Mouse (Mus musculus): ENCODE data around the gene Ropn1l.

Ropn1l gene

GRCm38 (mm10) chr15:31447121-31447520 is 6.4 kb downstream of the Ropn1l start:
- DNase-seq (ENCODE audit: low spot score in 2 of 2) = peak in 1 of 2 experiments; percentile 73

DNA sequence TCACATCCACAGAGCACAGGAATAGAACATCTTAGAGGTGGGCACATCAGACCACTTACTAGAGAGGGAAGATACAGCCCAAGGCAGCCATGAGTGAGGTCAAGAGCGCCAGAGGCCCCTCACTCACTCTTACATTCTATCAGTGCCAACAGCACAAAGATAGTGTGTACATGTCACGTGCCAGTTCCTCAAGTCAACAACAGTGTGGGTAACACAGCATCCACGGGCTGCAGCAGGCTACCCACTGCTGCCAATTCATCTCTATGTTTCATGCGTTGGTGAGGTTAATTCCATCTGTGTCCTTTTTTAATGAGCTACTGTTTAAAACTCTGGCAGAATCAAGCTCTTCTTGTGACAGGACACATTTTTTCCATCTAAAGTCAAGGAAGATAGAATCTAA is 10.8 kb downstream of the Ropn1l start:
- DNase-seq (ENCODE audit: low spot score in 2 of 2) = no peak

DNA sequence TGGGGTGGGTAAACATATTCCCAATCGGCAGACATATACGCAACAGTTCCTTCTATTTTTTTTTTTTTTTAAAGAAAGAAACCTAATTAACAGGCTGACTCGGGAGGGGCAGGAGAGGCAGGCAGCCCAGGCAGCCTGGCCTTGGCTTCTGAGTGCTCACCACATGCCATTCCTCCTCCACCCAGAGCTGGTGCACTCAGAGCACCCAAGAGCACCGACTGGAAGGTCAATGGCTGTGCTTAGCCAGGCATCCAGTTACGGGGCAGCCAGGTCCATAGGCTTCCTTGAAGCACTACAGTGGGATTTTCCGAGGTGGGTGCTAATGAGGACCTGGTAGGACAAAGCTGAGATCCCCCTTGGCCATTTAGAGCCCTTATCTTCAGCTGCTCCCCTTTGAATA is 11.5 kb downstream of the Ropn1l start:
- DNase-seq (ENCODE audit: low spot score in 2 of 2) = no peak

GRCm38 (mm10) chr15:31436811-31437210 is 16.7 kb downstream of the Ropn1l start:
- no peak for DNase-seq (ENCODE audit: low spot score in 2 of 2)

DNA sequence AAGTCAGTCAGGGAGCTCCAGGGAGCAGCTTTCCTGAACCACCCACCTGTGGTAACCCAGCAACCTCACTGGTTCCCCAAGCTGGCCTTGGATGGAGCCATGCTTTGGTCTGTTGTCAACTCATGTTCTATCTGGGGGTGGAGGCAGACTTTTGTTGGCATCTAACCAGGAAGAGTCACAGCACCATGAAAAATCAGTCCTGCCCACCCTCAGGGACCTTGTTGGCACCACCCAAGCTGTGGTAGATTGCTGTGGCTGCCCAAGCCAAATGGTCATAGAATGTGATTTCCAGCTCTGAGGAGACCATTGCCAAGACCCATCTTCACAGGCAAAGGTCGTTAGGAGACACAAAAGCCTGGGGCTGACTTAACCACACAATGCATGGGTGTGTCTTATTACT is 17.5 kb downstream of the Ropn1l start:
- no peak for DNase-seq (ENCODE audit: low spot score in 2 of 2)

GRCm38 (mm10) chr15:31433768-31434167 is 19.8 kb downstream of the Ropn1l start:
- DNase-seq (ENCODE audit: low spot score in 2 of 2) = no peak

- DNase-seq (ENCODE audit: low spot score in 2 of 2) = no peak
Observed at GRCm38 (mm10) chr15:31431847-31432246, 21.7 kb downstream of the Ropn1l start.

DNA sequence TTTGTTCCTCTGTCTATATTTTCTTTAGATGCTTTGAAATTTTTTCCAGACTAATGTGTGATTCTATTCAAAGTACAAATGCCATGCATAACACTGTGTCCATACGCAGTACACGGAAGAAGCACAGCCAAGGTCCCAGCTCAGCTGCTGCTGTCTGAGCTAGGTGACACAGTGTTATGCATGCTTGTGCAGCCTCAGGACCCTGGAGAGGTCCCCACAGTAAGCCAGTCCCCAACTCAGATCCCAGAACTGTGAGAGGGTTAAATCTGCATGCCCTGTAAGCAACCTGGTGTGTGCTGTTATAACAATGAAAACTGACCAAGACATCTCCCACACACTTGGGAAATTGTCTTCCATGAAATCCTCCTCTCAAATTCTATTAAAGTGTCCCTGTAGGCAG is 23.5 kb downstream of the Ropn1l start:
- no peak for DNase-seq (ENCODE audit: low spot score in 2 of 2)

DNA sequence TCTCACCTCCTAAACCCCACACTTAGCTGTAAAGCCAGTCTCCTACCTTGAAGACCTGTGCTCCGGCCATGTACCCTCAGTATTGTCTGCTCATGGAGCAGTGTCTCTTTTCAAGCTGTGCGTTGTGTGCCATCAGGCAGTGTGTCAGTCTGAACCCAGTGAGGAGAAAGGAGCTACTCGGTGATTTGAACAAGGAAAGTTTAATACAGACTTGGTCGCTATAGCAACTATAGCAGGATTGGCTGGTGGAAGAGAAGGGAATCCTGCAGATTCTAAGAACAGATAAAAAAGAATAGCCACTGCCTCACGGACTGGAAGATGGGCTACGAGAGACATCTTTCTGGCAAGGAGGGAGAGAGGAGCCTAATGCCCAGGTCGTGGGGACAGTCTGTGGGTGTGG is 24.1 kb downstream of the Ropn1l start:
- DNase-seq (ENCODE audit: low spot score in 2 of 2) = no peak

GRCm38 (mm10) chr15:31428571-31428970 is 25.0 kb downstream of the Ropn1l start:
- DNase-seq (ENCODE audit: low spot score in 2 of 2) = peak; percentile 59 to 88

DNA sequence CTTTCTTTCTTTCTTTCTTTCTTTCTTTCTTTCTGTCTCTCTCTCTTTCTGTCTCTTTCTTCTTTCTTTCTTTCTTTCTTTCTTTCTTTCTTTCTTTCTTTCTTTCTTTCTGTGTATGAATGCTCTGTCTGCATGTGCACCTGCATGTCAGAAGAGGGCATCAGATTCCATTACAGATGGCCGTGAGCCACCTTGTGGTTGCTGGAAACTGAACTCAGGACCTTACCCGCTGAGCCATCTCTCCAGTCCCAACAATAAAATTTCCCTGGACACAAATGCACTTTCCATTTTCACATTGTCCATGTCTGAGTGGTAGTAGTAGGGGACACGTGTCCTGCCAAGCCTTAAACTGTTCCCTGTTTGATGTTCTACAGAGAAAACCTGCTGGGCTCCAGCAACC is 26.1 kb downstream of the Ropn1l start:
- no peak for DNase-seq (ENCODE audit: low spot score in 2 of 2)

GRCm38 (mm10) chr15:31426066-31426706 is 27.4 kb downstream of the Ropn1l start:
- DNase-seq (ENCODE audit: low spot score in 2 of 2) = peak in 1 of 2 experiments; percentile 47

DNA sequence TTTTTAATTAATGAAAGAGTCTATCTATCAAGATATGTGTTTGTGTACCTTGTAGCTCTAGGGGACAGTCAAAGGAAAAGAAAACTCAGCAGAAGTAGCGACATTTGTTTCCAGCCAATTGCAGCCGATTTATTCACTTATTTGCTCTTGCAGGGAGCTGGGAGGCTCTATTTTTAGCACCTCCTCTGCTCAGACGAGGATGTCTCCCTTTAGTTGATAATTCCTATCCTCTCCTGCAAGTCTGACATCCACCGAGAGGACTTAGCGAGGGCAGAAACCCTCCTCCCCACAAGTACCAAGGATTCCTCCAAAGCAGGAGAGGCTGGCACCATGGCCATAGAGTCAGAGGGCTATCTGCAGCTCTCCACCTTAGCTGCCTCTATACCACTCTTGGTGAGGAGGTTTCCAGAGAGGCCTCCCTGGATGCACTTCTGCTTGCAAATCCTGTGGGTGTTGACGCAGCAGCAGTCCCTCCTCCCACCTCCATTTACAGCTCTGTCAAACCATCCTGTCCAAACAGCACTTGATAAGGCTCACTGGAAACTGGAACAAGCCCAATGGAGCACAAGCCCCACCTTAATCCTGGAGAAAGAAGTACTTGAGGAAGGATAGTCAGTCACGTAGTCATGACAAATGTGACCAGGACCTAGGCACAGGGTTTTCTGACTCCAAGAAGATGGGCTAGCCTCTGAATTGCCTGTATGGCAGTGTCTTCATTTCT is 30.7 kb downstream of the Ropn1l start:
- DNase-seq (ENCODE audit: low spot score in 2 of 2) = peak; percentile 47 to 51

DNA sequence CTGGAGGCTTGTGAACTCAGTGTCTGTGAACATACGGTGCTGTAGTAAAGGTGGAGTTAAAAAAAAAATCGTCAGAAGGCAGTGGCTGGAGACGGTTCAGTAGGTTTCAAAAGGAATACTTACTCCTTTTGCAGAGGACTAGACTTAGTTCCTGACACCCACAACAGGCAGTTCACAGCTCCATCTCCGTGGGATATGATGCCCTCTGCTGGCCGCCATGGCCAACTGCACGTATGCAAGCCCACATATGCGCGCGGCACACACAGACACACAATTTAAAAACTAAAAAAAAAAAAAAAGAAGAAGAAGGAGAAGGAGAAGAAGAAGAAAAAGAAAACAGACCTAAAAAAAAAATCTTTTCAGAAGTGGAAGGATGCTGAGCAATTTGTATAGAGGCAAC is 34.5 kb downstream of the Ropn1l start:
- DNase-seq (ENCODE audit: low spot score in 2 of 2) = no peak

GRCm38 (mm10) chr15:31418686-31419024 is 34.9 kb downstream of the Ropn1l start:
- DNase-seq (ENCODE audit: low spot score in 2 of 2) = no peak

- peak; percentile 60 to 82 for DNase-seq (ENCODE audit: low spot score in 2 of 2)
Observed at GRCm38 (mm10) chr15:31417796-31418685, 35.5 kb downstream of the Ropn1l start.

DNA sequence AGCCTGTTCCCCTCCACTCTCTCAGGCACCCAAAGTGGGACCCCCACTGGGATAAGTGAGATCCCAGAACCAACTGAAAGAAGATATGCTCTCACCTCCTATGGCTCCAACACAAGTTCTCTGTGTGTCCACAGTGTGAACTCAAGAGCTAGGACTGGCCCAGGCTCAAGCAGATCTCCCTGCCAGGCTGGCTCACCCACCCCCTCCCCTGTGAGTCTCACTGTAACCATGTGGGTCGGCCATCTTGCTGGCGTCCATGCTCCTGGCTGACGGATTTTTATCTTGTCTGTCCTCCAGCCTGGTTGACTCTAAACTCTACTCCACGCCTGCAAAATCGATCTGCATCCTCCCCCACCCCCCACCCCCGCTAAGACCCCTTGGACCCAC is 36.1 kb downstream of the Ropn1l start:
- DNase-seq (ENCODE audit: low spot score in 2 of 2) = no peak

GRCm38 (mm10) chr15:31415181-31415580 is 38.4 kb downstream of the Ropn1l start:
- no peak for DNase-seq (ENCODE audit: low spot score in 2 of 2)

DNA sequence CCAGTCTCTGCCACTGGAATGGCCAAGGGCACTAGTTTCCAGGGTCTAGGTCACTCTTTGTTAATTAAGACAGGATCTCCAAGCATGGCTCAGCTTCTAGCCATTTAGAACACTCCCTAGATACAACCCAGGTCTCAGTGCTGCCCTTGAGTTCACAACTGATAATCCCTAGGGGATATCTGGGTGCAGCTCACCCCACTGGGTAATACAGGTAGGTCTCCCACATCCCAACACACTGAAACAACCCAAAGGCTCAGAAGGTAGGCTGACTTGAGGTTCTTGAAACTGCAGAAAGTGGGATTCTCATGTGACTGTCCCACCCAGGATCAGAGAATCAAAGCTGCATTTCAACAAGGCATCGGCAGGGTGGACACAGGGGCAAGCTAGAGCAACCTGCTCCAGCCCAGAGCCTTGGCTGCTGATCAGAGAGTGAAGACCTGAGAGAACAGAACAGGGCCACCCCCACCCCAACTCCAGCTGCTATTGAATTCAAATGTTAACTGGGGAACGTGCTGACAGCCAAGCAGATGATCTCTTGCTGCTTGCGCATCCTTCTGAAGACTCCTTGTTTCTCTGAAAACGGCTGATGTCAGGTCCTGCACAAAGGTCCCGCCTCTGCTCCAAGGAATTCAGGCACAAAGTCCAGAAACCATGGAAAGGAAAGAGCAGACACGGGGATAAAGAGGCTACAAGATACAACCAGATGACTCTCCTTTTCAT is 39.2 kb downstream of the Ropn1l start:
- DNase-seq (ENCODE audit: low spot score in 2 of 2) = no peak

DNA sequence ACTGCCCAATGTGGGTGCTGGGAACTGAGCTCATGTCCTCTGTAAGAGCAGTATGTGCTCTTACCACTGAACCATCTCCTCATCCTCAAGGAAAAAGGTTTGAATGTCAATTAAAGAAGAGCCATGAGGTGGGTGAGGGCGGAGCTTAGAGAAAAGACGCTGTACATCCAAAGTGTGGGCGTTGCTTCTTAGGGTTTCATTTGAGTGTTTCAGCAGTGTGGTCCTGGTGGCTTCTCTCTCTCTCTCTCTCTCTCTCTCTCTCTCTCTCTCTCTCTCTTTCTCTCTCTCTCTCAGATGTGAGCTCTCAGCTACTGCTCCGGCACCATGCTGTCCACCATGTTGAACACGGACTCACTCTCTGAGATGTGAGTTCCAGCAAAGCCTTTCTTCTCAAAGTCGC is 39.9 kb downstream of the Ropn1l start:
- no peak for DNase-seq (ENCODE audit: low spot score in 2 of 2)

- DNase-seq (ENCODE audit: low spot score in 2 of 2) = no peak
Observed at GRCm38 (mm10) chr15:31412933-31413332, 40.6 kb downstream of the Ropn1l start.

GRCm38 (mm10) chr15:31412436-31412835 is 41.1 kb downstream of the Ropn1l start:
- DNase-seq (ENCODE audit: low spot score in 2 of 2) = no peak

Data from left cerebral cortex, adult 9 months (tissue).